21 mouse cellular contexts compared by ENCODE assay signal in the genomic region with DNA sequence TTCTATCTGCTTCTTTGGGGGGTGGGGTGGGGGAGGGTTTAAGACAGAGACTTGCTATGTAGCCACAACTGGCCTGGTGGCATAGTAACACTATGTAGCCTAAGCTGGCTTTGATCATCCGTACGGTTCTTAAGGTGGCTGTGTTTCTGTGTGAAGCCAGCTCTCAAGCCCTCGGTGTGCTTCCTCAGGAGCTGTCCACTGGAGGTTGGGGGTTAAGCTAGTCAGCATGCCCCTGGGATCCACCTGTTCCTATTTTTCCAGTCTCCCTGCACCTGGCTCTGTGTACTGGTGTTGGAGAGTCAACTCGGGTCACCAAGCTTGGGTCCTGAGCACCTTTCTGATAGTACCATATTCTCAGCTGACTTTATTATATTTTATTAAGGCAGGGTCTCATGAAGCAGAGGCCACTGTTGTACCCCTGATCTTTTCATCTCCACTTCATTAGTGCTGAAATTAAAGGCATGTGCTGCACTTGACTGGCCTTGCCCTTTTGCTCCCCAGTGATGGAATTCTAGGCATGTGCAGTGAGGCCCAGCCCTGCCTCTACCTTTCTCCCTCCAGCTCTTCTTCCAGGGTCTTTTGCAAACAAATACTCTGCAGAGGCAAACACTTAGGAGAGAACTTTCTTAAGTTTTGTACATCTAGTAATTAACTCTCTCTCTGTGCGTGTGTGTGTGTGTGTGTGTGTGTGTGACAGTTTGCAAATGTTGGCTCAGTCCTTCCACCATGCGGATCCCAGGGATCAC. TPM values are rescaled to one million over a fixed set of nuclear protein-coding genes. Genes with fewer than 3 reads are reported as not detected.
DNase-seq lines count a peak whose midpoint lies in the region; ATAC-seq and TF ChIP-seq lines count a peak whose summit lies in the region.
"Had no signal": no experiment of that assay in that cellular context is flagged by ENCODE, and none has a peak within 500 bp of the region (broad histone marks: within the 10 kb centered on the region; RNA-seq: fewer than 3 reads in every experiment).

No protein-coding gene starts in this region.

- TF ChIP-seq CTCF in ES-Bruce4 (IDR thresholded peaks at IDR 0.05; ENCODE audit: low read depth, low read length) = no peak

- 64% methylated on average over 6 of the region's 6 CpGs for WGBS in heart, embryonic 13.5 days
- 62% methylated on average over 6 of the region's 6 CpGs for WGBS in embryonic facial prominence, embryonic 10.5 days

- peaks cover 15% of the 10 kb centered on the region for H3K4me1 ChIP-seq in heart, embryonic 13.5 days
- peaks cover 28% of the 10 kb centered on the region for H3K4me1 ChIP-seq in ES-Bruce4 (ENCODE audit: control insufficient read depth, insufficient read depth, low read length)
- peaks cover 15% of the 10 kb centered on the region for H3K4me1 ChIP-seq in embryonic facial prominence, embryonic 10.5 days
- H3K4me1 ChIP-seq: forebrain, embryonic 15.5 days; neural tube, embryonic 12.5 days had no signal

- H3K9ac ChIP-seq in heart, embryonic 13.5 days = no peak overlapping the region
- 0 out of 2 replicates have a peak overlapping the region, but pooled peaks have one; percentile 6 for H3K9ac ChIP-seq in ES-Bruce4 (ENCODE audit: low read depth, poor library complexity, severe bottlenecking)
- H3K9ac ChIP-seq: forebrain, embryonic 15.5 days; heart, embryonic 15.5 days; hindbrain, embryonic 14.5 days; neural tube, embryonic 12.5 days had no signal

- no peak overlapping the region for H3K4me3 ChIP-seq in heart, embryonic 13.5 days
- H3K4me3 ChIP-seq in ES-Bruce4 (ENCODE audit: low read depth, low read length) = no peak overlapping the region
- no peak overlapping the region for H3K4me3 ChIP-seq in embryonic facial prominence, embryonic 10.5 days
- H3K4me3 ChIP-seq: forebrain, embryonic 15.5 days; heart, embryonic 15.5 days; neural tube, embryonic 12.5 days had no signal

- TF ChIP-seq POLR2A in ES-Bruce4 (IDR thresholded peaks at IDR 0.05; ENCODE audit: insufficient read depth, low read length) = no peak

- H3K27me3 ChIP-seq in heart, embryonic 13.5 days (replicated peaks) = 0 out of 2 replicates have a peak, but pooled peaks cover 13% of the 10 kb centered on the region
- no peaks in the 10 kb centered on the region for H3K27me3 ChIP-seq in ES-Bruce4 (ENCODE audit: control insufficient read depth, insufficient read depth, low read length, poor library complexity, severe bottlenecking)
- H3K27me3 ChIP-seq in embryonic facial prominence, embryonic 10.5 days (replicated peaks; ENCODE audit: low read depth, poor library complexity, severe bottlenecking) = no peaks in the 10 kb centered on the region
- H3K27me3 ChIP-seq: forebrain, embryonic 15.5 days; heart, embryonic 15.5 days; neural tube, embryonic 12.5 days had no signal

- H3K27ac ChIP-seq in heart, embryonic 13.5 days (replicated peaks) = peak overlapping the region; percentile 50; the same call in 1 of the 2 replicates
- peak overlapping the region; percentile 82 for H3K27ac ChIP-seq in ES-Bruce4 (ENCODE audit: insufficient read depth, low read length)
- 0 out of 2 replicates have a peak overlapping the region, but pooled peaks have one; percentile 35 for H3K27ac ChIP-seq in embryonic facial prominence, embryonic 10.5 days (replicated peaks)
- H3K27ac ChIP-seq: forebrain, embryonic 15.5 days; heart, embryonic 15.5 days; hindbrain, embryonic 14.5 days; neural tube, embryonic 12.5 days; stomach, postnatal 0 days had no signal

- H3K36me3 ChIP-seq in heart, embryonic 13.5 days = no peaks in the 10 kb centered on the region
- no peaks in the 10 kb centered on the region for H3K36me3 ChIP-seq in ES-Bruce4 (ENCODE audit: control insufficient read depth, insufficient read depth, low read length, poor library complexity, severe bottlenecking)
- no peaks in the 10 kb centered on the region for H3K36me3 ChIP-seq in embryonic facial prominence, embryonic 10.5 days (replicated peaks)
- H3K36me3 ChIP-seq: forebrain, embryonic 15.5 days; heart, embryonic 15.5 days; neural tube, embryonic 12.5 days had no signal

- no peaks in the 10 kb centered on the region for H3K9me3 ChIP-seq in heart, embryonic 13.5 days
- no peaks in the 10 kb centered on the region for H3K9me3 ChIP-seq in ES-Bruce4 (replicated peaks; ENCODE audit: control insufficient read depth, insufficient read depth, low read length, poor library complexity, severe bottlenecking)
- no peaks in the 10 kb centered on the region for H3K9me3 ChIP-seq in embryonic facial prominence, embryonic 10.5 days
- H3K9me3 ChIP-seq: forebrain, embryonic 15.5 days; heart, embryonic 15.5 days; neural tube, embryonic 12.5 days had no signal

- no peak for DNase-seq in heart, adult 11 months
- DNase-seq in embryonic facial prominence, embryonic 10.5 days (ENCODE audit: low spot score) = peak; percentile 18
- DNase-seq in kidney, postnatal 10 days = peak; percentile 37
- no peak for DNase-seq in gastrocnemius, postnatal 10 days
- DNase-seq in retina, embryonic 14.5 days (ENCODE audit: low spot score) = no peak
- DNase-seq: B cell, adult 2 months; cerebellum, postnatal 25 days; gastrocnemius, postnatal 25 days; spleen, adult 18-20 months; thymus, postnatal 36 days had no signal

- no peak overlapping the region for H3K4me2 ChIP-seq in heart, embryonic 13.5 days
- H3K4me2 ChIP-seq: forebrain, embryonic 15.5 days; heart, embryonic 15.5 days; hindbrain, embryonic 14.5 days; neural tube, embryonic 12.5 days had no signal

- no peak for ATAC-seq in heart, embryonic 13.5 days (ENCODE audit: extremely low read depth, insufficient number of reproducible peaks, low FRiP score, low TSS enrichment)
- ATAC-seq: forebrain, embryonic 15.5 days; midbrain, embryonic 16.5 days had no signal

- TF ChIP-seq EP300 in ES-Bruce4 (IDR thresholded peaks at IDR 0.05; ENCODE audit: insufficient read depth, low read depth, low read length) = peak; percentile 82; the same call in 1 of the 2 replicates

RNA-seq across cellular contexts. Expression of a gene that starts 9.9 kb away (rescaled TPM):
- 327 and 359 TPM in 2 replicates for polyA plus RNA-seq in heart, embryonic 13.5 days (2015; fragmentation: Nextera tagmentation; extraction: Ambion mirVana)
- polyA plus RNA-seq in ES-Bruce4 (2011; ENCODE audit: insufficient read depth, insufficient read length, low read depth, missing spikeins) = 474 and 498 TPM in 2 replicates
- polyA plus RNA-seq in embryonic facial prominence, embryonic 10.5 days (2016; fragmentation: Nextera tagmentation; extraction: Ambion mirVana) = 422 and 438 TPM in 2 replicates
- 100 to 1,000 TPM in 1 of 2 experiments, 10 to 100 TPM in 1; 91.1 to 107 TPM for total RNA-seq in gastrocnemius, postnatal 10 days (2021)

RNA-seq across cellular contexts. Expression of a gene that starts 22.2 kb away (rescaled TPM):
- polyA plus RNA-seq in heart, embryonic 13.5 days (2015; fragmentation: Nextera tagmentation; extraction: Ambion mirVana) = 0.04 TPM in 2 replicates
- 3.8 and 5.3 TPM in 2 replicates for polyA plus RNA-seq in ES-Bruce4 (2011; ENCODE audit: insufficient read depth, insufficient read length, low read depth, missing spikeins)
- 0.23 and 0.35 TPM in 2 replicates for polyA plus RNA-seq in embryonic facial prominence, embryonic 10.5 days (2016; fragmentation: Nextera tagmentation; extraction: Ambion mirVana)
- under 1 TPM; 0.12 to 0.18 TPM for total RNA-seq in gastrocnemius, postnatal 10 days (2021)
- total RNA-seq: gastrocnemius, postnatal 25 days had no signal

RNA-seq across cellular contexts. Expression of a gene that starts 29.7 kb away (rescaled TPM):
- 209 and 245 TPM in 2 replicates for polyA plus RNA-seq in heart, embryonic 13.5 days (2015; fragmentation: Nextera tagmentation; extraction: Ambion mirVana)
- polyA plus RNA-seq in ES-Bruce4 (2011; ENCODE audit: insufficient read depth, insufficient read length, low read depth, missing spikeins) = 969 and 977 TPM in 2 replicates
- 386 and 403 TPM in 2 replicates for polyA plus RNA-seq in embryonic facial prominence, embryonic 10.5 days (2016; fragmentation: Nextera tagmentation; extraction: Ambion mirVana)
- 100 to 1,000 TPM; 796 to 873 TPM for total RNA-seq in gastrocnemius, postnatal 10 days (2021)

RNA-seq across cellular contexts. Expression of a gene that starts 32.9 kb away (rescaled TPM):
- 4.1 and 4.3 TPM in 2 replicates for polyA plus RNA-seq in heart, embryonic 13.5 days (2015; fragmentation: Nextera tagmentation; extraction: Ambion mirVana)
- 2.6 and 6.8 TPM in 2 replicates for polyA plus RNA-seq in ES-Bruce4 (2011; ENCODE audit: insufficient read depth, insufficient read length, low read depth, missing spikeins)
- 4.1 and 4.2 TPM in 2 replicates for polyA plus RNA-seq in embryonic facial prominence, embryonic 10.5 days (2016; fragmentation: Nextera tagmentation; extraction: Ambion mirVana)
- 1 to 10 TPM; 3.5 to 6.3 TPM for total RNA-seq in gastrocnemius, postnatal 10 days (2021)

RNA-seq across cellular contexts. Expression of a gene that starts 39.6 kb away (rescaled TPM):
- polyA plus RNA-seq in heart, embryonic 13.5 days (2015; fragmentation: Nextera tagmentation; extraction: Ambion mirVana) = not detected in 2 replicates
- not detected in 2 replicates for polyA plus RNA-seq in ES-Bruce4 (2011; ENCODE audit: insufficient read depth, insufficient read length, low read depth, missing spikeins)
- polyA plus RNA-seq in embryonic facial prominence, embryonic 10.5 days (2016; fragmentation: Nextera tagmentation; extraction: Ambion mirVana) = not detected in 2 replicates
- total RNA-seq in gastrocnemius, postnatal 10 days (2021) = not detected
- total RNA-seq: gastrocnemius, postnatal 25 days; left cerebral cortex, adult 8-10 months had no signal
- polyA plus RNA-seq: embryonic facial prominence, embryonic 14.5 days; forebrain, embryonic 15.5 days; heart, embryonic 15.5 days; hindbrain, embryonic 14.5 days; limb, embryonic 14.5 days; neural tube, embryonic 12.5 days had no signal

Comparison
In these comparisons a context has a peak if more than half of its experiments do, and no peak if none do; other contexts are left out.
1. DNase-seq: peak in embryonic facial prominence, embryonic 10.5 days (single experiment) and kidney, postnatal 10 days (single experiment); none in heart, adult 11 months (single experiment), gastrocnemius, postnatal 10 days (single experiment) and retina, embryonic 14.5 days (single experiment).
2. Peak in every context shown above with its lines, with median percentiles within 50 percentile points of each other: H3K27ac ChIP-seq.